Mouse (Mus musculus) heart, postnatal 14 days (tissue): ENCODE measurements around the gene Taar7b. TPM values are rescaled to one million over a fixed set of nuclear protein-coding genes. Genes with fewer than 3 reads are reported as not detected.

Experiments
- DNase-seq, 2 experiments: peaks; one replicate each; pipeline ENCODE4 v3.0.0; 2021 to 2022
- intact Hi-C: fragments of 180-260 bp; cut with DNase I; formaldehyde crosslinking; loops from one replicate; pipeline ENCODE4 v1.15.1; 2025
- long read RNA-seq, 2 experiments: library from polyadenylated mRNA; stranded (forward); transcript quantifications; one replicate each; pipeline ENCODE4 v2.0.0; 2021
- total RNA-seq, 2 experiments: library from RNA; stranded (reverse); gene quantifications; 2 replicates each; pipeline ENCODE4 v1.2.3; 2021

Taar7b gene
- not detected for total RNA-seq
- long read RNA-seq, experiment 1 = 0 reads
- long read RNA-seq, experiment 2 = 0 reads

GRCm38 (mm10) chr10:23999639-24000038 is at the start of gene Taar7b:
TSS of gene Taar7b (plus strand) at chr10:23999939.
- intact Hi-C loops = no loop called here
- DNase-seq = no peak

- no peak for DNase-seq
- intact Hi-C loops = no loop called here
Observed at GRCm38 (mm10) chr10:23951714-23952113, 48.0 kb upstream of the Taar7b start.

DNA sequence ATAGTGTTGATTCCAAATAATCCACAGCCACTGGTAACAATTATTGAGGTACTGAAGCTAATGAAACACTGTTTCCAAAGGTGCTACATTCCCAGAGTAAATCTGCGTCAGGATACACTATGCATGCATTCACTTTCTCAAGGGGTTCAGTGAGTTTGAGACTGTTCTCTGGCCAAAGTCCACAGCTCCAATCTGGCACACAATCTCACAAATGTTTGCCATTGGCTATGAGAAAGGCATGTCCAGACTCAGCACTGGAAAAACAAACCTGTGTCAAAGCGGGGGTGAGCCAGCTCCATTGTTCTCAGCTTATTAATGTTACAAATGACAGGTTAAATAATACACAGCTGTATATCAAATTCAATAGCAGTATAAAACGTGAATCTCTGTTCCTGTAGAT is 40.7 kb upstream of the Taar7b start:
- intact Hi-C loops = no loop called here
- DNase-seq = no peak

GRCm38 (mm10) chr10:23960444-23960915 is 39.3 kb upstream of the Taar7b start, which contains the start of gene Taar4:
TSS of gene Taar4 (plus strand) at chr10:23960494.
- no peak for DNase-seq
- intact Hi-C loops = no loop called here

DNA sequence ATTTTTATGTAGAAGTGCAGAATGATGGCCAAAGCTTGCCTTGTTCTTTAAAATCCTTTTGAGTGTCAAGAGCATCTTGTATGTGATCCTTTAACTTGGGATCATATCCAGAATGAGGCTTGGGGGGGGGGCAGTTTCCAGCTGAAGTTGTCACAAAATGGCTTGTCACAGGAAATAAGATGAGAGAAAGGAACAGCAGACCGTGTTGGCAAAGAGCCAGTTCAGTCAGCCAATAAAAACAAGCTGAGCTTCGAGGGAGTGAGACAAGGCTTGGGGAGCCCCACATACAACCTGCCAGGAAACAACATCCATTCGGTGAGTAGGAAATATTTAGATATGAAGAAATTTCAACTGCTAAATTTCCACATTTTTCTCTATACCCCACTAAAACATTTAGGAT is 36.3 kb upstream of the Taar7b start:
- DNase-seq = peak in 1 of 2 experiments; percentile 18
- intact Hi-C loops = no loop called here

- intact Hi-C loops = no loop called here
- DNase-seq = no peak
Observed at GRCm38 (mm10) chr10:23964921-23965610, 34.7 kb upstream of the Taar7b start.

GRCm38 (mm10) chr10:23970656-23971165 is 29.0 kb upstream of the Taar7b start, which contains the start of gene Taar5:
TSS of gene Taar5 (plus strand) at chr10:23970706.
- no peak for DNase-seq
- intact Hi-C loops = no loop called here

- intact Hi-C loops = no loop called here
Observed at GRCm38 (mm10) chr10:23971256-23971655, 28.5 kb upstream of the Taar7b start.

GRCm38 (mm10) chr10:23977958-23978357 is 21.8 kb upstream of the Taar7b start:
- no peak for DNase-seq
- intact Hi-C loops = loop anchor here (2.0 to 5.0 kb wide), 4 partner anchors 103 to 321 kb away; no protein-coding TSS in a partner anchor

More at GRCm38 (mm10) chr10:23971256-23971655, 28.5 kb upstream of the Taar7b start:
- DNase-seq = no peak

- intact Hi-C loops = loop anchor here (2.0 to 5.0 kb wide), 4 partner anchors 102 to 320 kb away; no protein-coding TSS in a partner anchor
- peak; percentile 70 to 84 for DNase-seq
Observed at GRCm38 (mm10) chr10:23978901-23979705, 20.6 kb upstream of the Taar7b start.

GRCm38 (mm10) chr10:23985546-23985945 is 14.2 kb upstream of the Taar7b start, which contains the start of gene Taar6:
TSS of gene Taar6 (minus strand) at chr10:23985646.
- intact Hi-C loops = no loop called here
- DNase-seq = no peak

DNA sequence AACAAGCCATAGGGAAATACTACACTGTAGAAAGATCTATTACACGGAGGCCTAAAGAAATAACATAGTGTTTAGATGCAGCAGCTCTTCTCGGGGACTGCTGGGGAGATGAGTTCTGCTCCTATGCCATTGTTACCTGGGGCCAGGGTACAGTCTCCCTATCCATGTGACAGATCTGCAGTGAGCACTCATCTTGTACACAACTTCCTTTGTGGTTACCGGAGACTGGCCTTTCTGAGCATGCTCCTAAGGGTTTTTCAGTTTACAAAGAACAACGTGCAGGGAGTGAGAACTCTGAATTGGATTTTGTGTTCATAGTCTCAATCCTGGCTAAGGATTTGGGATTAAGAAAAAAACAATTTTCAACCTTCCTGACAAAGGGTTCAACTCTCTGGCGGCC is 13.3 kb upstream of the Taar7b start:
- no peak for DNase-seq
- intact Hi-C loops = no loop called here

DNA sequence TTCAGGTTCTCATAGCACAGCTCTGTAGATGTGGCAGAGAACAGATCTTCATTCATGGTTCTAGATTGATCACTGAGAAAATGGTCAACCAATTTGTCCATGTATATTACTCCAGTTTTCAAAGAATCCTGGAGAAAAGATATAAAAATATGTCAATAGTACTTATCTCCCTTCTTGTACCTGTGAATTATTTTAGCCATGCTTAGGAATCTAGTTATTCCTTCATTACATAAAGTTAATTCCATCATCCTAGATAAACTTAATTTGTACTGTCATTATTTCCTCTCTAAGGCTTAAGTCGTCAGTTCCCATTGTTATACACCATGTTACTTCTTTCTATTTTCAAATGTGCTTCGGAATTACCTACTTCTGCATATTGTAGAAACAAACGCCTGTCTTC is 6.4 kb upstream of the Taar7b start, which contains the start of gene Taar7a:
TSS of gene Taar7a (minus strand) at position 101 of the 400 bp plus-strand sequence.
- intact Hi-C loops = no loop called here
- DNase-seq = no peak

- intact Hi-C loops = no loop called here
- no peak for DNase-seq
Observed at GRCm38 (mm10) chr10:24006442-24006841, 6.7 kb downstream of the Taar7b start.

DNA sequence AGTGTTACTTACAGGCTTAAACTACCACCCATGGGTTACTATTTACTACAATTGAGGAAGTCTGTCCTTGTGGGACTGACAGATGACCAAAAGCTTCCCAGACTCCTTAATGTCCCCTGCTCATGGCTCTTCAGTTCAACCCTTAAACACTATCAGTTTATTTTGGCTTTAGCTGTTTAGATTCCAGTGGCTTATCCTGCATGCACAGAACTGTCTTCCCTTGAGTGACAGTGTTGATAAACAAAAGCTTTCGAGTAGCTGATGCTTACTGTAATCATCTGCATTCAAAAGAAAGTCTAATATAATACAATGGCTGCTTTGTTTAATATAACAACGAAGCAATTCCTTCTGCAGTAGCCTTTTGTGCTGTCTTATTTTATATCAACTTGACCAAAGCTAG is 7.3 kb downstream of the Taar7b start:
- intact Hi-C loops = no loop called here
- no peak for DNase-seq

DNA sequence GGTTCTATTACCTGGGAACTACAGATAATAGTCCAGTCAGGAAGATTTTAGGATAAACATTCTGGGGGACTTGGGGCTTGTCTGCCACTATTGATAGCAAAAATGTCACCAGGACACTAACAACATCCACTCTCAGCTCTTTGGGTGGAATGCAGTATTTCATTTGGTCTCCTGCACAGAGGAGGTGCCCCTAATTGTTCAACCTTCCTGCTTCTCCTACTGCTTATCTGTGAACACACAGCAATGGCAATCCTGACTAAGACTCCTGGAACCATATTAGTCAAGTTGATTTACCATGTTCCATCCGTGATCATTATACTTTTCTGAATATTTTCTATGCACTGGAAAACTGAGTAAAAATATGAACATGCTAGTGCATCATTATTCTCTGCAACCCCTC is 8.4 kb downstream of the Taar7b start:
- intact Hi-C loops = no loop called here
- no peak for DNase-seq

DNA sequence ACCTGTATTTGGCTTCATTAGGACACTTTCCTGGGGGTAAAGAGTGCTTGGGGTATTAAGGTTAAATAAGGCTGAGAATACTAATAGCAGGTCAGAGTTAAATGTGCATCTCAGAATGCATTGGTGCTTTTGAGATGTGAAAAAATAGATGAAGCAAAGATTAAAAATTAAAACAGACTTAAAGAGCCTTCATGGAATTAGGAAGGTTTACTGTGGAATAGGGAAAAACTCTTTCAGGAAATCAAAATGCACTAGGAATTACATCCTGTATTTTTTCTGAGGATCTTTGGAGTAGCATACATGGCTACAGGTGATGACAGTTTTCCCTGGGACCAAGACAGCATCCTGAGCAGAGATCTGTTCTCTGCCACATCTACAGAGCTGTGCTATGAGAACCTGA is 27.2 kb downstream of the Taar7b start, which contains the start of gene Taar7d:
TSS of gene Taar7d (plus strand) at position 301 of the 400 bp plus-strand sequence.
- intact Hi-C loops = no loop called here

DNA sequence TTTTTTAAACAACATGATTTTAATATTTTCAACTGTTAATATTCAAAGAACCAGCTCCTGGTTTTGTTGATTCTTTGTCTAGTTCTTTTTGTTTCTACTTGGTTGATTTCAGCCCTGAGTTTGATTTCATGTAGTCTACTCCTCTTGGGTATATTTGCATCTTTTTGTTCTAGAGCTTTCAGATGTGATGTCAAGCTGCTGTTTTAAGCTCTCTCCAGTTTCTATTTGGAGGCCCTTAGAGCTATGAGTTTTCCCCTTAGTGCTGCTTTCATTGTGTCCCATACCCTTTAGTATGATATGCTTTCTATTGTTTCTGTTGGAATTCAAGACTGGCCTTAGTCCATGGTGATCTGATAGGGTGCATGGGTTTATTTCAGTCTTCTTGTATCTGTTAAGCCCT is 31.6 kb downstream of the Taar7b start:
- DNase-seq = no peak
- intact Hi-C loops = no loop called here

More for the DNA sequence above, 27.2 kb downstream of the Taar7b start, which contains the start of gene Taar7d:
- no peak for DNase-seq

GRCm38 (mm10) chr10:24037314-24037713 is 37.6 kb downstream of the Taar7b start, which contains the start of gene Taar7e:
TSS of gene Taar7e (plus strand) at chr10:24037614.
- intact Hi-C loops = no loop called here
- DNase-seq = no peak

DNA sequence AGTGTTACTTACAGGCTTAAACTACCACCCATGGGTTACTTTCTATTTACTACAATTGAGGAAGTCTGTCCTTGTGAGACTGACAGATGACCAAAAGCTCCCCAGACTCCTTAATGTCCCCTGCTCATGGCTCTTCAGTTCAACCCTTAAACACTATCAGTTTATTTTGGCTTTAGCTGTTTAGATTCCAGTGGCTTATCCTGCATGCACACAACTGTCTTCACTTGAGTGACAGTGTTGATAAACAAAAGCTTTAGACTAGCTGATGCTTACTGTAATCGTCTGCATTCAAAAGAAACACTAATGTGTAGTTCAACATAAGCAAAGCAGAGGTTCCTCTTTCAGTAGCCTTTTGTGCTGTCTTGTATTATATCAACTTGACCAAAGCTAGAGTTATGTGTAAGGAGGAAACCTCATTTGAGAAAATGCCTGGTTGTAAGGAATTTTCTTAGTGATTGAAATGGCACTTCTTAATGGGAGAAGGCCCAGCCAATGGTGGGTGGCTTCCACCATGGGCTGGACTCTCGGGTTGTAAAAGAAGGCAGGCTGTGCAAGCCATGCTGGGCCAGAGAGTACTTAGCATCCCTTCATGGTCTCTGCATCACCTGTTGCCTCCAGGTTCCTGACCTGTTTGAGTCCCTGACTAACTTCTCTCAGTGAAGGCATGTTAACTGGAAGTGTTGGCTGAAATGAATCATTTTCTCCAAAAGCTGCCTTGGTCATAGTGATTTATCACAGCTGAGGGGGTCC is 40.6 kb downstream of the Taar7b start:
- intact Hi-C loops = no loop called here

More for the DNA sequence above, 40.6 kb downstream of the Taar7b start:
- no peak for DNase-seq
